Mouse (Mus musculus) hindbrain, embryonic 13.5 days (tissue): Measurements from ENCODE around the gene Rhobtb1. TPM values are rescaled to one million over a fixed set of nuclear protein-coding genes. Genes with fewer than 3 reads are reported as not detected.

Source experiments
- ATAC-seq: fragments of 200-750 bp; cut with Nextera tagmentation; 2 replicates; pipeline ENCODE4 v1.8.0; 2017; ENCODE audit warnings: moderate TSS enrichment; ENCODE audit not compliant: low FRiP score
- H3K27ac ChIP-seq: fragments of 300-500 bp; sonication (generic); 2 replicates; pipeline ENCODE4 v1.5.1; 2015; ENCODE audit warnings: inconsistent platforms, mild to moderate bottlenecking, moderate library complexity
- H3K27me3 ChIP-seq: fragments of 300-500 bp; sonication (generic); 2 replicates; pipeline ENCODE4 v1.6.1; 2015; ENCODE audit warnings: mild to moderate bottlenecking, inconsistent platforms
- H3K36me3 ChIP-seq: fragments of 300-500 bp; sonication (generic); 2 replicates; pipeline ENCODE4 v1.6.1; 2015; ENCODE audit warnings: mild to moderate bottlenecking, inconsistent platforms
- H3K4me1 ChIP-seq: fragments of 300-500 bp; sonication (generic); replicated peaks from 2 replicates; pipeline ENCODE4 v1.6.1; 2015; ENCODE audit warnings: inconsistent platforms
- H3K4me2 ChIP-seq: fragments of 300-500 bp; sonication (generic); 2 replicates; pipeline ENCODE4 v1.6.1; 2015; ENCODE audit warnings: inconsistent platforms, mild to moderate bottlenecking, moderate library complexity
- H3K4me3 ChIP-seq: fragments of 300-500 bp; sonication (generic); 2 replicates; pipeline ENCODE4 v1.5.1; 2015; ENCODE audit warnings: mild to moderate bottlenecking, inconsistent platforms
- H3K9ac ChIP-seq: fragments of 300-500 bp; sonication (generic); 2 replicates; pipeline ENCODE4 v1.6.1; 2015; ENCODE audit warnings: mild to moderate bottlenecking, inconsistent platforms
- H3K9me3 ChIP-seq: fragments of 300-500 bp; sonication (generic); 2 replicates; pipeline ENCODE4 v1.6.1; 2016; ENCODE audit warnings: inconsistent platforms
- WGBS: fragments of 180-500 bp; shearing (Covaris S2); methylation state at CpG from one replicate; pipeline ENCODE4 v1.1.7; 2015; 5-methylcytosine and 5-hydroxymethylcytosine counted together
- polyA plus RNA-seq: library from polyadenylated mRNA; unstranded; fragments of >200 nt; fragmentation: Nextera tagmentation; extraction: Ambion mirVana; gene quantifications from 2 replicates; pipeline ENCODE4 v1.2.1, GENCODE M21; 2015

Gene Rhobtb1
- polyA plus RNA-seq, 1 experiment from 2014 or later = 17.4 TPM

GRCm38 (mm10) chr10:69134356-69134755 is 16.9 kb upstream of the Rhobtb1 start:
- Histone ChIP-seq H3K9me3 (no peaks in the 10 kb centered on the region), H3K4me1 (no peaks in the 10 kb centered on the region; the same call in 1 of the 2 replicates), H3K36me3 (no peaks in the 10 kb centered on the region), H3K9ac (no peak overlapping the region), H3K4me2 (no peak overlapping the region), H3K27me3 (no peaks in the 10 kb centered on the region), H3K4me3 (no peak overlapping the region), H3K27ac (no peak overlapping the region)
- no peak for ATAC-seq

- no peaks in the 10 kb centered on the region for H3K9me3 ChIP-seq
- H3K4me3 ChIP-seq = no peak overlapping the region
- H3K27ac ChIP-seq = no peak overlapping the region
- ATAC-seq = no peak
- no peak overlapping the region for H3K4me2 ChIP-seq
- 86% methylated on average over 9 of the region's 9 CpGs for WGBS
- H3K4me1 ChIP-seq = no peaks in the 10 kb centered on the region
- H3K9ac ChIP-seq = no peak overlapping the region
- H3K27me3 ChIP-seq = no peaks in the 10 kb centered on the region
- no peaks in the 10 kb centered on the region for H3K36me3 ChIP-seq
Observed at GRCm38 (mm10) chr10:69136241-69136828, 14.9 kb upstream of the Rhobtb1 start.

- H3K4me3 ChIP-seq = no peak overlapping the region
- no peaks in the 10 kb centered on the region for H3K27me3 ChIP-seq
- WGBS = 86% methylated on average over 7 of the region's 7 CpGs
- no peak overlapping the region for H3K27ac ChIP-seq
- no peaks in the 10 kb centered on the region for H3K36me3 ChIP-seq
- H3K9me3 ChIP-seq = no peaks in the 10 kb centered on the region
- H3K4me1 ChIP-seq = no peaks in the 10 kb centered on the region
- H3K9ac ChIP-seq = no peak overlapping the region
- no peak overlapping the region for H3K4me2 ChIP-seq
- no peak for ATAC-seq
Observed at GRCm38 (mm10) chr10:69149252-69149651, 2.0 kb upstream of the Rhobtb1 start.

GRCm38 (mm10) chr10:69152971-69153370 is 1.7 kb downstream of the Rhobtb1 start:
- Histone ChIP-seq H3K4me3 (no peak overlapping the region), H3K4me2 (no peak overlapping the region), H3K27me3 (no peaks in the 10 kb centered on the region), H3K36me3 (no peaks in the 10 kb centered on the region), H3K4me1 (no peaks in the 10 kb centered on the region), H3K9ac (no peak overlapping the region), H3K9me3 (no peaks in the 10 kb centered on the region), H3K27ac (no peak overlapping the region)
- WGBS = 70% methylated on average over 4 of the region's 4 CpGs
- ATAC-seq = no peak

DNA sequence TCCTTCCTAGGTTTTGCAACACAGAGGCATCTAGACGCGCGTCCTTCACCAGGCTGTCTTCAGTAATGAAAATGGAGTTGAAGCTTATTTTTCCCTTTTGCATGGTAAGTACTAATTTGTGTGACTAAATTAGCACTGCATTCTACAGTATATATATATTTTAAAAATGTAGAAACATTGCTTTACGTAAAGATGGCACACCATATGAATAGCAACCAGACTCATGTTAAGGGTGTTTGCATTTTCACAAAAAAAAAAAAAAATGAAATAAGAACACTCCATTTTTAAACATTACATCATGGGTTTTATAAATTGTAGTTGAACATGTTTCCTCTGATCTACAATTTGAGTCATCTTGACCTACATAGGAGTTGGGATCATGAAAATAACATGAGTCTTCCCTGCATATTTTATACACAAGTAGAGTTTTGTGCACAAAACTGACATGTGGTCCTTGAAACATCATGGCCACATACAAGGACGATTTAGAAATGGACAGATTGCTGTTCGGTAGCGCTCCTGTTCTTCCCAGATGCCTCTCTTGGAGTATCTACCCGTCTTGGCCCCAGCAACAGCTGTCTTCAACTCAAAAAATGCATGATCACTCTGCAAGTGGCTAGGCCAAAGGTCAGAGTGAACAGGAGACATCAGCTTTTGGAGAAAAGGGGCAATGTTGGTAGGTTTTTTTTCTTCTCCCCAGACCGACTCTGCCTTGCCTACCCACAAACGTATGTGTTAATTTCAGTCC is 4.4 kb downstream of the Rhobtb1 start:
- Histone ChIP-seq H3K27me3 (no peaks in the 10 kb centered on the region), H3K9ac (no peak overlapping the region), H3K4me3 (no peak overlapping the region), H3K4me1 (no peaks in the 10 kb centered on the region), H3K9me3 (no peaks in the 10 kb centered on the region), H3K36me3 (no peaks in the 10 kb centered on the region), H3K4me2 (no peak overlapping the region), H3K27ac (no peak overlapping the region)
- WGBS = 87% methylated on average over 10 of the region's 10 CpGs
- no peak for ATAC-seq

DNA sequence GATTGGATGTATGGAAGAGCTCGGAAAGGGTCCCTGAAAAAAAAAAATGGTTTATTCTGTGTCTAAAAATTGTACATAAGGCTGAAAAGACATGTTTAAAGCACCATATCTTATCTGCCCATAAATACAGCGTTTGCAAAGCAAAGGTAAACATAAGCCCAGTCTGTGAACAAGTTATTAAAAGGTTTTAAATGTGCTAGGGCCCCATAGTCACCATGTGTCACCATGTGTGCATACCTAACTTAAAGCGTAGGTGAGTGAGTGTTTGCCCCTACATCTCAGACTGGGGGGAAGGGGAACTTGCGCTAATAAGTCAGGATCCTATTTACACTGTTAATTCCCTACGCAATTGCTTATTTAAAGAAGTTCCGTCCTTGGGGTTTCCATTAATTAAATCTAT is 5.2 kb downstream of the Rhobtb1 start:
- Histone ChIP-seq H3K4me3 (no peak overlapping the region), H3K36me3 (no peaks in the 10 kb centered on the region), H3K4me2 (no peak overlapping the region), H3K27ac (no peak overlapping the region), H3K9me3 (no peaks in the 10 kb centered on the region), H3K9ac (no peak overlapping the region), H3K4me1 (no peaks in the 10 kb centered on the region), H3K27me3 (no peaks in the 10 kb centered on the region)
- no peak for ATAC-seq
- 84% methylated on average over 6 of the region's 6 CpGs for WGBS

GRCm38 (mm10) chr10:69157471-69157870 is 6.2 kb downstream of the Rhobtb1 start:
- Histone ChIP-seq H3K4me2 (no peak overlapping the region), H3K27me3 (no peaks in the 10 kb centered on the region)
- ATAC-seq = no peak

DNA sequence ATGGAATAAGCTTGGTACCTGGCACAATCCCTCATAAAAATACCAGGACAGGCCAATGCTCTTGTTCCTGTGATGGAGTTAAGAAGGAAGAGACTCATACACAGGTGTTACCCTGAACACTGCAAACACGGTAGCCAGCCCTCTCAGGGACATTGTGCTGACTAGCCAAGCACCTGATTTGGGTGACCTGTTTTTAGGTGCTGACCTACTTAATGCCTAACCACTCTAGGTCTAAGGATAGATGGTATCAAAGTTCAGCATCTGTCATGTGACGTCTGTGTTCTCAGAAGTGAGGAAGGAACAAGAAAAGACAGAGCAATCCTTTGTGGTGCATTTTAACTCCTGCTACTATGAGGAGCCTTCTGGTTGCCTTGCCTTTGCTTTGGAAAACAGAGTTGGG is 9.6 kb downstream of the Rhobtb1 start:
- Histone ChIP-seq H3K4me3 (no peak overlapping the region), H3K4me2 (no peak overlapping the region), H3K9ac (no peak overlapping the region), H3K27me3 (no peaks in the 10 kb centered on the region), H3K4me1 (no peaks in the 10 kb centered on the region), H3K9me3 (0 out of 2 replicates have a peak, but pooled peaks cover 3% of the 10 kb centered on the region), H3K36me3 (no peaks in the 10 kb centered on the region), H3K27ac (no peak overlapping the region)
- no peak for ATAC-seq
- 94% methylated on average over 2 of the region's 2 CpGs for WGBS

More at GRCm38 (mm10) chr10:69157471-69157870, 6.2 kb downstream of the Rhobtb1 start:
- H3K9me3 ChIP-seq = no peaks in the 10 kb centered on the region
- H3K4me1 ChIP-seq = no peaks in the 10 kb centered on the region
- no peak overlapping the region for H3K9ac ChIP-seq
- H3K4me3 ChIP-seq = no peak overlapping the region
- no peaks in the 10 kb centered on the region for H3K36me3 ChIP-seq
- H3K27ac ChIP-seq = no peak overlapping the region
- 86% methylated on average over 2 of the region's 2 CpGs for WGBS

- Histone ChIP-seq H3K9ac (no peak overlapping the region), H3K27ac (no peak overlapping the region), H3K9me3 (0 out of 2 replicates have a peak, but pooled peaks cover 3% of the 10 kb centered on the region), H3K36me3 (no peaks in the 10 kb centered on the region), H3K4me2 (no peak overlapping the region), H3K27me3 (no peaks in the 10 kb centered on the region), H3K4me1 (no peaks in the 10 kb centered on the region), H3K4me3 (no peak overlapping the region)
- no peak for ATAC-seq
- WGBS = 79% methylated on average over 3 of the region's 3 CpGs
Observed at GRCm38 (mm10) chr10:69161503-69161902, 10.3 kb downstream of the Rhobtb1 start.

GRCm38 (mm10) chr10:69162577-69162976 is 11.3 kb downstream of the Rhobtb1 start:
- no peak overlapping the region for H3K4me3 ChIP-seq
- H3K9me3 ChIP-seq = 0 out of 2 replicates have a peak, but pooled peaks cover 3% of the 10 kb centered on the region
- no peaks in the 10 kb centered on the region for H3K4me1 ChIP-seq
- 91% methylated on average over 5 of the region's 5 CpGs for WGBS
- ATAC-seq = no peak
- H3K9ac ChIP-seq = no peak overlapping the region
- no peak overlapping the region for H3K4me2 ChIP-seq
- no peaks in the 10 kb centered on the region for H3K27me3 ChIP-seq
- H3K36me3 ChIP-seq = no peaks in the 10 kb centered on the region
- H3K27ac ChIP-seq = no peak overlapping the region

- Histone ChIP-seq H3K9ac (no peak overlapping the region), H3K4me1 (no peaks in the 10 kb centered on the region), H3K4me3 (no peak overlapping the region), H3K4me2 (no peak overlapping the region), H3K27ac (no peak overlapping the region), H3K9me3 (0 out of 2 replicates have a peak, but pooled peaks cover 3% of the 10 kb centered on the region), H3K27me3 (no peaks in the 10 kb centered on the region), H3K36me3 (no peaks in the 10 kb centered on the region)
- WGBS = 88% methylated on average over 5 of the region's 5 CpGs
- ATAC-seq = no peak
Observed at GRCm38 (mm10) chr10:69163216-69163615, 12.0 kb downstream of the Rhobtb1 start.

DNA sequence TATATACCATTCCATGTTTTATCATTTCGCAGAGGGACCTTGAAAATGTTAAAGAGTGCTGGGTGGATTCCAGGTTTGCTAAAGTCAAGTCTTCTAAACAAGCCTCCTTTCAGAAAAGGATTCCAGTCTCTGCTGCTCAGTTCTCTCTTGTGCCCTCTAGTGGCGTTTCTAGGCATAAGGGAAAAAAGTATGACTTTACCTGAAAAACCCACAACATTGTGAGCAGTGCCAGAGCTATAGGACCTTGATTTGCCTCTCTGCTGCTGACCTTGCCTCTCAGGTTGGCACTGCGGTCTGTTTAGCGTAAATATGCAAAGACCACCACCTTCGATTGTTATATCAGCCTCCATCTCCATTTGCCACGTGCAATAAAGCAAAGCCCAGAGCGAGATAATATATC is 13.9 kb downstream of the Rhobtb1 start:
- no peaks in the 10 kb centered on the region for H3K36me3 ChIP-seq
- no peak overlapping the region for H3K27ac ChIP-seq
- no peaks in the 10 kb centered on the region for H3K27me3 ChIP-seq
- no peaks in the 10 kb centered on the region for H3K4me1 ChIP-seq
- 0 out of 2 replicates have a peak, but pooled peaks cover 3% of the 10 kb centered on the region for H3K9me3 ChIP-seq
- no peak overlapping the region for H3K9ac ChIP-seq
- 62% methylated on average over 7 of the region's 7 CpGs for WGBS
- no peak overlapping the region for H3K4me2 ChIP-seq
- no peak overlapping the region for H3K4me3 ChIP-seq
- ATAC-seq = no peak

- WGBS = 83% methylated on average over 3 of the region's 3 CpGs
- H3K4me1 ChIP-seq = no peaks in the 10 kb centered on the region
- no peaks in the 10 kb centered on the region for H3K36me3 ChIP-seq
- H3K27ac ChIP-seq = no peak overlapping the region
- 0 out of 2 replicates have a peak, but pooled peaks cover 3% of the 10 kb centered on the region for H3K9me3 ChIP-seq
- no peak overlapping the region for H3K4me2 ChIP-seq
- H3K9ac ChIP-seq = no peak overlapping the region
- H3K4me3 ChIP-seq = no peak overlapping the region
- H3K27me3 ChIP-seq = no peaks in the 10 kb centered on the region
- no peak for ATAC-seq
Observed at GRCm38 (mm10) chr10:69165847-69166246, 14.6 kb downstream of the Rhobtb1 start.
